Mouse (Mus musculus) embryo, embryonic 10.5 days (tissue): ENCODE measurements around the gene Serf1.
"Not testable (repeated sequence)": the region's sequence is repeated elsewhere in the genome, so short reads cannot be mapped to it uniquely, and the experiment has no call there.

ENCODE experiments used
- DNase-seq: peaks from one replicate; pipeline ENCODE4 v3.0.0-alpha.2; 2015; ENCODE audit warnings: low spot score

The Serf1 gene

DNA sequence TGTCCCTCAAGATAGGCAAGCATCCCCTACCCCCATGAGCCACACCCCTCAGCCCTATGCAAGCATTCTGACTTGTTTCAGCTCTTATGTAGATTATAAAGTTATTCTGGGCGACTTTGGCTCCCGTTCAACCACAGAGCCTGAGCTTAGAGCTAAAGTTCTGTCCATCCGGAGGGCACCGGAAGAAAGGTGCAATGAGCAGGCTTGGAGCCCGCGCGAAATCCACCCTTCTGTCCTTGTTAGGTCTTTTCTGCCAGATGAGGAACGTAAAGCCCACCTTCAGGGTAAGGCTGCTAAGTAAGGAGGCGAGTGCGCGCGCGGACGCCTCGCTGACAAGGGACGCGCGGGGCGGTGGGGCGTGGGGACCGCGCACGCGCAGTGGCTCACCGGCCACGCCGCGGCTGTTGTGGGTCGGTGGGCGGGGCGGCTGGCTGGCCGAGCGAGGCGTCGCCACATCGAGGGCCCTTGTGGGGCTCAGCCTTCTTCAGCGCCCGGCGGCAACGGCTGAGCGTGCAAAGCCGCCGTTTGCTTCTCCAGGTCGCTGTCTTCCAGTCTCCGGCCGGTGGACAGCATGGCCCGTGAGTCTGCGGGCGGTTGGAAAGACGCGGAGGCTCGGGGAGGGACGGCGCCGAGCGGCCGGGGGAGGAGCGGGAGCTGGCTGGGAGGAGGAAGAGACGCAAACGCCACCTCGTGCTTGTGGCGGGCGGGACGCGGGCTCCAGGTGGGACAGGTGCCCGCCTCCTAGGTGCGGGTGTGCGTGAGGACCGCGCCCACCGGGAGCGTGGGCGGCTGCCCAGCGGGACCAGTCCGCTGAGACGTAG, at the start of gene Serf1:
Gene Serf1, plus strand, starts transcription at position 361 of the 821 bp plus-strand sequence.
- DNase-seq, result peak; percentile 87

DNA sequence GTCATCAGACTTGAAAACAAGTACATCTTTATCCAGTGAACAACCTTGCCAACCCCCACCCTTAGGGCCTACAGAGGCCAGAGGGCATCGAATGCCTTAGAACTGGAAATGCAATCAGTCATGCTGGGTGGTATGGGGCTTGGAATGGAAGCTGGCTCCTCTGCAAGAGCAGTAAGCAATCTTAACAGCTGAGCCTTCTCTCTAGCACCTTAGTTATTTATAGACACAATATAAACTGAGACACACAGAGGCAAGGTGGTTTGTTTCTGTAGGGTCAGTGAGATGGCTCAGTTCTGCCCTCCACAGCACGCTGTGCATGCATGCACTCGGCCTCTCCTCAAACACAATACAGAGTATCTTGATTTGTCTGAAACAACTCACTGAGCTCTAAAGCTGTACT, 43.9 kb upstream of the Serf1 start:
- DNase-seq, result no peak

DNA sequence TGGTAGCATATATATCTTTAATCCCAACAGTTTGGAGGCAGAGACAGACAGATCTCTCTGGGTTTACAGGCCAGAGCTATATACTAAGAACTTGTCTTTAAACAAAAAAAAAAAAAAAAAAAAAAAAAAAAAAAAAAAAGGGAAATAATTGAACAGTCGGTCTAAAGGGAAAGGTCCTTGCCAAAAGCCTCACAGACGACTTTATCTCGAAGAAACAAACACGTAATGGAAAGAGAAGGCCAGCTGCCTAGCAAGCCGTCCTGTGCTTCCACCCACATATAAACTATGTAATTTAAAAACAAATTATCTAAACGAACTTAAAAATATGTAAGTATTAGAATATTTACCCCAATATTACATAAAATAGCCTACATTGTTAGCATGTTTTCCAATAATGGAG, 40.0 kb upstream of the Serf1 start:
- no peak for DNase-seq

DNA sequence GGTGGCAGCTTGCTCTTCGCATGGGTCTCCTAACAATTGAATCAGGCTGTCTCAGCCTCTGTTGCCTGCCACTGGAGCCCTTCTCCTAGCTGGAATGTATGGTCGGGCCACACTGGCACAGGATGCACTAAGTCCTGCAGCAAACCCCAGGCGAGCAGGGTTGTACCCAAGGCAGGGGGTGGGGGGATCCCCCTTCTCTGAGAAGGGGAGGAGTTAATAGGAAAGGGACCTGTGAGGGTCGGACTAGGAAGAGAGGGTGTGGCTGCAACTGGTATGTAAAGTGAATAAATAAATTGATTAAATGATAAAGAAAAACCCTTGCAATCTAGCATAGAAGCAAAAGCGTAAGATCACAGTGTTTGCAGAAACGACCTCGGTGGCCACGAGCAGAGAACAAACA, 36.3 kb upstream of the Serf1 start:
- no peak for DNase-seq

DNA sequence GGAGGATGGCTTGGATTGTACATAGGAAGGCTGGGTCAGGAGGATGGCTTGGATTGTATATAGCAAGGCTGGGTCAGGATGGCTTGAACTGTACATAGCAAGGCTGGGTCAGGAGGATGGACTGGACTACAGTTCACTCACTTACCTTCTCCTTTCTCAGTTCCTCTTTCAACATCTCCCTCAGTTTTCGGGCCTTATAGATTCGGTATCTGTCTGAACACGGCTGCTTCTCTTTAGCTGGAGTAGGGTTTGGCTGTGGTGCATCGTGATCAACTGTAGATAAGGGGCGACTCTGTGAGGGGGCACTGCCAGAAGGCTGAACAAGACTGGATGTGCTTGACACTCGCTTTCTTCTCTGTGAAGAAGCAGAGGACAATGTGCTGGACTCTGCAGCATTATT, 9.0 kb upstream of the Serf1 start:
- no peak for DNase-seq

DNA sequence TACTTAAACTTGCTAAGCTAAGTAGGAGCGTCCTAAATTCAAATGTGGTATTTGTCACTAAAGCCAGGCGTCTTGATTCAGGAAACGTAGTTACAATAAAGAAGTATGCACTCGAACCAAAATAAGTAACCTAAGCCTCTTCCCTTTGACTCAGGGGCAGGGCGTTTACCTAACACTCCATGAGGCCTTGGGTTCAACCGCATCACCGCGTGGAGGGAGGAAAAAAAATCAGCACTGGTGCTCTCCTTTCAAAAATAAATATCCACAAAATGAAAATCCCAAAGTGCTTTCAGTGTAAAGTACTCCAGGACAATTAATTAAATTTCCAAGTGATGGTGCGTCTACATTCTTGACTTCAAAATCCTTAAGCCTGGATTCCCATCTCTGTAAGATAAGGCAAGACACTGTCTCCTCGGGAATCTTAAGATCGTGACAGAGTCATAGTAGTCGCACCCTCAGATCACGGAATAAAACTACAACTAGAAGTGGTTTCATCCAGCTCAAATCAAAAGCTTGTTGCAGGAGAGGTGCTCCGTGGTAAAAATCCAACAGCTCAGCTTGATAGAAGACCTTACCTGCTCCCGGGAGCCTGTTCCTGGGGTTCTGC, 4.7 kb upstream of the Serf1 start:
- peak; percentile 15 for DNase-seq

DNA sequence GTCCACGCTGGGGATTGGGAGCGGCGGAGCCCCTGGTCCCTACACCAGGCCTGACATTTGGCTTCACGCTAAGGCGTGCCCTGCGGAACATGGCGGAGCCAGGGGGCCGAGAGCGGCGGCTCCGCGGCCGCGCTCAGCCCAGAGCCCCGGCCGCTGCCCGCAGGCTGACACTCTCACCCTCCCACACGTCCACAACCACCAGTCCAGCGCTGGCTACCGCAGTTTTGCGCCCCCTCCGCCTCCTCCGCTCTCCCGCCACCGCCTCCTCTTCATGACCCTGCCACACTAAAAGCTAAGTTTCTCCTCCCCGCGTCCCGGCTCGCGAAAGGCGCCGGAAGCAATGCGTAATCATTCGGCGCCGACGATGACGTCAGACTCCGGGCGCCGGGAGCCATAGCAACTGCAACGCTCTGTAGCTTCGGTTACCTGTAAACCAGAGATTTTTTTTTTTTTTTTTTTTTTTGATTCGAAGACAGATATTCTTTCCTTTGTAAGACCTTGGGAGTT, 4.0 kb upstream of the Serf1 start, which contains the start of gene Bdp1:
Gene Bdp1, minus strand, starts transcription at position 323 of the 507 bp plus-strand sequence.
- peak; percentile 93 for DNase-seq

DNA sequence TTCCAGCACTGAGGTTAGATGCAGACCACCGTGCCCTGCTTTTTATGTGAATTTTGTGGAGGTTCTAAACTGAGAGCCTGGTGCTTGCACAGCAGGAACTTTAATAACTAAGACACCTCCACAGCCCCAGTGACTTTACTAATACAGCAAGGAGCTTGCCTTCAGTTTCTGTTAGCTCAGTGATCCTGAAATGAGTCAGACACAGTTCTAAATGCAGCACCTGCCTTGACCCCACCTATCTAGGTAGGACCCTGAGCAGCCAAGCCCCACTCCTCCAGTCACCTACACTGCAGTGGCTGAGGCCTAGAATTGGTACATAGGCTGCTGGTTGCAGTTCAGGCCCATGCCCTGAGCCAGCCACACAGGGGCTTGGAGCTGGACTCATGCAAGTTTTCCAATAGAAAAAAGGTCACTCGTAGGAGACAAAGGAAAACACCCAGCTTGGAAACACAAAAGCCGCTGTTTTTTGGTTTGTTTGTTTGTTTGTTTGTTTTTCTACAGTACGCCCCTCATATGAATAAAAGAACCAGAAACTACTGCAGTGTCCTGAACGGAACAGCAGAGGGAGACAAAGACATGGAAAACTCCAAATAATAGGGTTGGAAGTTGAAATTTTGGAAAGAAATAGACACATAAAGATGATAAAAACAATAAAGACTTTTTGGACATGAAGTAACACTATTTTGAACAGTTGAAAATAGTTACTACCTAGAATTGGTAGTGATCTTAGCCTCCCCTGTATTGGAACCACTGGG, 4.6 kb downstream of the Serf1 start:
- peak; percentile 48 for DNase-seq

DNA sequence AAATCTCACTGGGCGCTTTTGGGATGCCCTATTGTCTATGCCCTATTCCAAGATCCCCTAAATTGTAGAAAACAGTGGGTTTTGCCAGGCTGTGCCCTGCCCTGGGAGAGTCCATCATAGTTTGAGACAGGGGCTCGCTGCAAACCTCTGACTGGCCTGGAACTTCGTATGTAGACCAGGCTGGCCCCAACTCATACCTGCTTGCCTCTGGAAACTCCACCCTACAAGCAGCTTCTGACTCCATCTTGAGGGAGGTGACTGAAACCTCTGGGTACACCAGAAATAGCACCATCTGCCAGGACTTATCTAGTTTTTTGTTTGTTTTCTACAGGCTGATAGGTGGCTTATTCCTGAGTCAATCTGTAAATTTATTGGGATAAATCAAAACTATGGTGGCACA, 16.2 kb downstream of the Serf1 start:
- DNase-seq, result no peak

DNA sequence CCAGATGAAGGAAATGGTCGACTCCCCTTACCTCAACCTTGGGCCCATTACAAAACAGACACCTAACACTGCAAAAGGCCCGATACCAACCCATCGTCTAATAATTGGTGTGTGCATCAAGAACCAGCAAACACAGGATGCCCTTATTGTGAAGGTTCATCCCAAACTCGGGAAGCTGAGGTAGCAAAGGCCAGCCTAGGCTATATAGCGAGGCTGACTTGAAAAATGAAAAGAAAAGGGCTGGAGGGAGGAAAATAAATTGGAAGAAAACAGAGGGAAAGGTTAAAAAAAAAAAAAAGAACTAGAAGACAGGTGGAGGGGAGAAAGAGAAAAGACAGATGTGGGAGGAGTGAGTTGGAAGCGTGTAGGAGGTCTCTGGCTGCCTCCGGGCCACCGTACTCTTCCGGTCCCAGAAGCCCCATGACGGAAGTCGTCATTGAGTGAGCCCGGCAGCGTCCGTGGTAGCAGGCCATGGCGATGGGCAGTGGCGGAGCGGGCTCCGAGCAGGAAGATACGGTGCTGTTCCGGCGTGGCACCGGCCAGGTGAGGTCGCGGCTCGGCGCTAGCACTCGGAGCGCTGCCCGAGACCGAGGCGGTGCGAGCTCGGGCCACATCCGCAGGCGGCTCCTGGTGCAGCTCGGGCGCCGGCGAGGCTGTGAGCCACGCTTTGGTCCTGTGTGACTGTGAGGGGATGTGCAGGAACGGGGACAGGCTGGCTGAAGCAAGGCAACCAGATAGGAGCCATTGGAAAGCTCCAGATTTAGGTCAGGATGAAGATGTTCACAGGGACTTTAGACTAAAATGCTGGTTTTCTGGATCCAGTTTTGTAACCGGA, 16.8 kb downstream of the Serf1 start, which contains the start of gene Smn1:
Gene Smn1, plus strand, starts transcription at position 430 of the 835 bp plus-strand sequence.
- peak; percentile 96 for DNase-seq

DNA sequence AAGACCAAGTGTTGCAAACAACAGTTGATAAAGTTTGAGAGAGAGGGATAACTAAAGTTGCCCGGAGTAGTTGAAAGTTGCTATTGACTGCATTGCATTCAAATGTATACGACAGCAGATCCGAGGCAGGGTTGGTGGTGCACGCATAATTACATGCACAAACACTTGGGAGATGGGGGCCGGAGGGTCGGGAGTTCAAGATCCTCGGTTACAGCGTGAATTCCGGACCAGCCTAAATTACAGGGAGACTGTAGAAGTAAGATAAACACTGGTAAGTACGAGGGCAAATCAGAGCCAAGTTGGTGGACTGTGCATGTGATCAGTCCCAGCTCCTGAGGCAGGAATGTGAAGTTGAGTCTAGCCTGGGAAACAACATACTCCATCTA, 17.4 kb downstream of the Serf1 start:
- DNase-seq, result no peak

DNA sequence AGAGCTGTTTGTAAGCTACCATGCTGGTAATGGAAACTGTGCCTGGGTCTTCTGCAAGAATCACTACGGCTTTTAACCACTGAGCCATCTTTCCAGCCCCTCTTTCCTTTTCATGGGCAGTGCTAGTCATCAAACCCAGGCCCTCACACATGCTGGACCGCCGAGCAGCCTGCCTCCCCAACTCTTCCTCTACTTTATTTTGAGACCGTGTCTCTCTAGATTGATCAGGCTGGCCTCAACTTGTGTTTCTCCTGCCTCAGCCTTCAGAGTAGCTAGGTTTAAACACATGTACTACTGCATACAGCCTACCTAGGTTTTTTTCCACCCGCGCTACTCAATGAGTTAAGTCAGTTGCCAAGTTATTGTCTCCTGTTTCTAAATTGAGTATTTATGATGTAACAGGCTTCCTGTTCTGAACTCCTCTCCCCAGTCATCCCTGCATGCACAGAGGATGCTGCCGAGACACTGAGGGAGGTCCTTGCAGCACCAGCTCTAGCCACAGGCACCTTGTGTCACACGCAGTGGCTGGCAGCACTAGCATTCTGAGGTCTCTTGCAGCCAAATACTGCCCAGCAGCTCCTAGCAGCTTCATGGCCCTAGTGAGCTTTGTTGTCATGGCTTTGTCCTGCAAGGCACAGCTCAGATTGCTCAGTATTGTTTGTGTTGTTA, 34.0 kb downstream of the Serf1 start:
- no peak for DNase-seq

DNA sequence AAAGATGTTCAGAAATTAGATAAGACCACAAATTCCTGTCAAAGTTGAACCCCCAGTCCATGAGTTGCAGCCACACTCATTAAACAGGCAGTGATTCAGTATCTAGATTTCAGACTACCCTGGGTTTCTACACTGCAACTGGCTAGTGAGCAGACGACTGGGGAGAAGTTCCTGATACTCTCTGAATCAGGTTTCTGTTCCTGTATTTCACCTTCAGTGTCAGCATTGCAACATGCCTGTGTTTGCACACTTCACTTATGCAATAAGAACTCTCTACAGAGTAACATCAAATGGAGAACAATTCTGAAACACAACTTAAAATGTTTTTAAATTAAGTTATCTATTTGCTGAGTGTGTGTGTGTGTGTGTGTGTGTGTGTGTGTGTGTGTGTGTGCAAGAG, 44.8 kb downstream of the Serf1 start:
- DNase-seq, result no peak

DNA sequence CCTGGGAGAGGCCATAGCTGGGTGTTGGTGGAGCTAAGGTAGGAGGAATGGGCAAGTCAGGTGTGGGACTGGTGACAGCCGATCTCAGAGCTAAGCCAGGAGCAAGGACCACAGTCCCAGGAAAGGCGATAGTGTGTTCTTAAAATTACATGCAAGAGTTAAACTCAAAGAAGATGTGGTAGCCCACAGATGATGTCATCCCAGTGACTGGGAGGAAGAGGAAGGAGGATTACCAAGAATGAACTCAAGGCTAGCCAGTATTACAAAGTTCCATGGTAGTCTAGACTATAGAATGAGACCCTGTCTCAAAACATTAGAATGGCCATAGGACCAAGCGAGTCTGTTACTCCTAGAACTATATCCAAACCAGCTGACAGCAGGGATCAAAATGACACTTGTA, 48.8 kb downstream of the Serf1 start:
- DNase-seq, result no peak

DNA sequence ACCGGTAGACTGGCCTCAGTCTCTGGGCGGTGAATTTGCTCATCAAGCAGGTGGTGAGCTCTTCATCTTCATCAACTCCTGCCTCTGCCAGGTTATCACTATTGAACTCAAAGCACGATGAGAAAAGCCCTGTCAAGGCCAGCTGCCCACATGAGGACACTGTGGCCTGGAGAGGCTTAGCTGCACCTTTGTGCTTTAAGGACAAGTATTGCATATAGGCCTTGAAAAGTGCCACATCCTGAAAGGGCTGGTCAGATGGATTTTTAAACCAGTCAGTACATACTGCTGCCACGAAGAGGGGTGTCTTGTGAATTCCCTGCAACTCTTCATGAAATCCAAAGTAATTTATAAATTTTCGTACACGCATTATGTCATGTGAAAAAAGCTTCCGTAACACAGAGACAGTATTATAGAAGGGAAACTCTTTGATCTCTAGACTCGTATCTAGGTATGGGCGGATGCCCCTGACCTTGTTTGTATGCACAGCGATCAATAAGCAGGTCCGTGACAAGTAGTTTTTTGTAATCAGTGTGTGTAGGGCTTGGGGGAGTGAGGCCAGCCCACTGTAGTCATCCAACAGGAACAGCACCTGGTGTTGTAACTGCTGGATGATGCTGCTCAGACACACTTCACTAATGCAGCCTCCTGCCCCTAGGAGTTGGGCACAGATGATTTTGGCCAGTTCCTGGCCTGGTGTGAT, 53.5 kb downstream of the Serf1 start:
- DNase-seq, result not testable (repeated sequence)

DNA sequence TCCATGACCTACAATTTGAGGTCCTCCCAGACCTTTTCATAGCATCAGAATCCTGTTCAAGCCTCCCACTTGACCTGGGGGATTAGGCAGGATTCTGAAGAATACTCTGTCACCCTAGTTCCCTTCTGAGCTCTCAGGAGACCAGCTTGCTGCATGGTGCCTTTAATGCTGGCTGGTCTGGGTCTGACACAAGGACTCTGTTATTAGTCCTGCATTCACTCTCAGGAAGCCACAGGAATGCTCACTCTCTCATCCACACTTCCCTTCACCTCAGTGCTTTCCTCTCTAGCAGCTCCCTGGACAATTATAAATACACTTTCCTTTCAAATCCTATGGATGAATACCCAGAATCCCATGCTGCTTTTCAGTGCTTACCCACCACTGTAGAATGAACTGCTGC, 54.7 kb downstream of the Serf1 start:
- not testable (repeated sequence) for DNase-seq
